Mouse (Mus musculus): Measurements from ENCODE around the gene Utp18.
A peak's percentile ranks its signal among the peaks of the same experiment; 100 is the strongest.
"Not testable (repeated sequence)": the region's sequence is repeated elsewhere in the genome, so short reads cannot be mapped to it uniquely, and the experiment has no call there.

Utp18 gene

GRCm38 (mm10) chr11:93885572-93886410, at the start of gene Utp18, which contains the start of gene Mbtd1:
Gene Utp18, minus strand, starts transcription at chr11:93885766.
Gene Mbtd1, plus strand, starts transcription at chr11:93885852.
- DNase-seq (ENCODE audit: low read depth, low spot score) = peak; percentile 96

GRCm38 (mm10) chr11:93929106-93929505, 43.5 kb upstream of the Utp18 start:
- DNase-seq (ENCODE audit: low read depth, low spot score) = no peak

- DNase-seq (ENCODE audit: low read depth, low spot score) = not testable (repeated sequence)
These were observed 29.5 kb upstream of the Utp18 start for GRCm38 (mm10) chr11:93915019-93915418.

- DNase-seq (ENCODE audit: low read depth, low spot score) = no peak
These were observed 26.0 kb upstream of the Utp18 start for GRCm38 (mm10) chr11:93911603-93912002.

- no peak for DNase-seq (ENCODE audit: low read depth, low spot score)
These were observed 23.3 kb upstream of the Utp18 start for GRCm38 (mm10) chr11:93908829-93909228.

- no peak for DNase-seq (ENCODE audit: low read depth, low spot score)
These were observed 22.3 kb upstream of the Utp18 start for GRCm38 (mm10) chr11:93907839-93908238.

- DNase-seq (ENCODE audit: low read depth, low spot score) = no peak
These were observed 21.3 kb upstream of the Utp18 start for GRCm38 (mm10) chr11:93906834-93907233.

GRCm38 (mm10) chr11:93897732-93898131, 12.2 kb upstream of the Utp18 start:
- no peak for DNase-seq (ENCODE audit: low read depth, low spot score)

GRCm38 (mm10) chr11:93887080-93887447, 1.5 kb upstream of the Utp18 start:
- no peak for DNase-seq (ENCODE audit: low read depth, low spot score)

GRCm38 (mm10) chr11:93886411-93887079, 979 bp upstream of the Utp18 start:
- peak; percentile 73 for DNase-seq (ENCODE audit: low read depth, low spot score)

GRCm38 (mm10) chr11:93884901-93885571, 530 bp downstream of the Utp18 start:
- DNase-seq (ENCODE audit: low read depth, low spot score) = peak; percentile 84

GRCm38 (mm10) chr11:93884068-93884467, 1.5 kb downstream of the Utp18 start:
- DNase-seq (ENCODE audit: low read depth, low spot score) = no peak

GRCm38 (mm10) chr11:93862638-93863037, 22.9 kb downstream of the Utp18 start:
- DNase-seq (ENCODE audit: low read depth, low spot score) = no peak

GRCm38 (mm10) chr11:93862045-93862623, 23.4 kb downstream of the Utp18 start:
- DNase-seq (ENCODE audit: low read depth, low spot score) = no peak

GRCm38 (mm10) chr11:93861193-93861592, 24.4 kb downstream of the Utp18 start:
- DNase-seq (ENCODE audit: low read depth, low spot score) = no peak

GRCm38 (mm10) chr11:93860540-93861172, 24.9 kb downstream of the Utp18 start:
- no peak for DNase-seq (ENCODE audit: low read depth, low spot score)

- DNase-seq (ENCODE audit: low read depth, low spot score) = peak; percentile 81
These were observed 29.1 kb downstream of the Utp18 start for GRCm38 (mm10) chr11:93856284-93856955.

GRCm38 (mm10) chr11:93852546-93852945, 33.0 kb downstream of the Utp18 start:
- no peak for DNase-seq (ENCODE audit: low read depth, low spot score)

- DNase-seq (ENCODE audit: low read depth, low spot score) = no peak
These were observed 38.2 kb downstream of the Utp18 start for GRCm38 (mm10) chr11:93847342-93847741.

GRCm38 (mm10) chr11:93835800-93836199, 49.8 kb downstream of the Utp18 start:
- no peak for DNase-seq (ENCODE audit: low read depth, low spot score)

- no peak for DNase-seq (ENCODE audit: low read depth, low spot score)
These were observed 55.6 kb downstream of the Utp18 start for GRCm38 (mm10) chr11:93829971-93830370.
